ENCODE assay signal across 8 mouse cellular contexts in the genomic region with DNA sequence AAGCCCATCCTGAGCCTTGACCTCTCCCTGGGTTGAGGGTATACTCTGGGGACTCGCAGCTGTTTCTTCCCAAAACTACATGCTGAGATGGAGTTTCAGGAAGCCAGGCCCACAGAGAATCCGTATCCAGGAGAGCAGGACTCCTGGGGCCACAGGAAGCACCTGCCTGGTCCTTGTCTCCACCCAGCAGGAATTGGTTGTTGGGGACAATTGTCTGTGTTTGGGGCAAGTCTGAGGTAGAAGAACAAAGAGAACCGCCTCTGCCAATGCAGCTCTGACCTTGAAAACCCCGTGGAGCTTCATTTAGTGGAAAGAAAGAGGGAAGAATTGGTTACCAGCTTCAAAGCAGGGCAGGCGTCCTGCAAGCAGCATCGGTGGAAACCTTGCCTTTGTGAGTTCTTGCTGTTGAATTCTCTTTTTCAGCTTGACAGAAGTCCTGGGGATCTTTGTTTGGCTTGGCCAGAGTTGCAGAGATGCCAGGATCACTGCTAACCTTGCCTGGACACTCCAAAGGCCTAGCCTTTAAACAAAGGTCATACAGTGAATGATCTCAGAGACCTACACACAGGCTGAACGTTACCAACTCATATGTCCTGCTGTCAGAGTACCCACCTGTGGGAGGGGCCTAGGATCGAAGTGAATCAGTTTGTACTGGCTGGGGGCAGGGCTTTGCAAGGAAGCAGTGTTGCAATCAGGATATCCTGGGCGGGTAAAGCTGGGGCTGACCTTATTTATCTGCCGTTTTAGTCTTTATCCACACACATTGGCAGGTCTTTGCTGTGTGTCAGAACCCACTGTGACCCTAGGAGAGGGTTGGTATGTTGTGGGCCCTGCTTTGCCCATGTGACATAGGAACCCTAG.
DNase-seq lines count a peak whose midpoint lies in the region; ATAC-seq and TF ChIP-seq lines count a peak whose summit lies in the region.

No protein-coding gene starts in this region.

- no peak overlapping the region for H3K9ac ChIP-seq in MEL (ENCODE audit: control insufficient read depth, low read depth, low read length, poor library complexity, severe bottlenecking)
- 0 out of 2 replicates have a peak overlapping the region, but pooled peaks have one; percentile 27 for H3K9ac ChIP-seq in embryonic facial prominence, embryonic 13.5 days
- no peak overlapping the region for H3K9ac ChIP-seq in intestine, embryonic 16.5 days (ENCODE audit: low read depth, low read length)

- H3K4me3 ChIP-seq in MEL (ENCODE audit: control insufficient read depth in 1 of 2, insufficient read depth in 1 of 2, low read depth in 2 of 2, low read length in 2 of 2), result no peak overlapping the region
- no peak overlapping the region for H3K4me3 ChIP-seq in embryonic facial prominence, embryonic 13.5 days
- no peak overlapping the region for H3K4me3 ChIP-seq in intestine, embryonic 16.5 days (ENCODE audit: low read length)
- H3K4me3 ChIP-seq in thymus, adult 2 months (ENCODE audit: control insufficient read depth, insufficient read depth, low read length), result no peak overlapping the region

- H3K27ac ChIP-seq in MEL (ENCODE audit: control insufficient read depth, low read depth, low read length), result no peak overlapping the region
- H3K27ac ChIP-seq in embryonic facial prominence, embryonic 13.5 days, result peak overlapping the region; percentile 90
- H3K27ac ChIP-seq in intestine, embryonic 16.5 days (ENCODE audit: low read length), result peak overlapping the region; percentile 68
- H3K27ac ChIP-seq in thymus, adult 2 months (ENCODE audit: control insufficient read depth, insufficient read depth, low read length), result no peak overlapping the region

- WGBS in embryonic facial prominence, embryonic 13.5 days, result 32% methylated on average over 10 of the region's 10 CpGs
- WGBS in intestine, embryonic 16.5 days, result 27% methylated on average over 10 of the region's 10 CpGs
- 23% methylated on average over 10 of the region's 10 CpGs for WGBS in thymus, adult 2 months

- no peak for TF ChIP-seq POLR2A in MEL (IDR thresholded peaks at IDR 0.05; ENCODE audit: control insufficient read depth in 1 of 2, insufficient read depth in 1 of 2, low read depth in 1 of 2, low read length in 2 of 2, poor library complexity in 1 of 2)
- no peak for TF ChIP-seq POLR2A in thymus, adult 2 months (IDR thresholded peaks at IDR 0.05; ENCODE audit: control insufficient read depth, extremely low read depth, insufficient read depth, low read length, poor library complexity)

- DNase-seq in A20 (ENCODE audit: low read depth, low spot score) (peak; percentile 21), MEL (ENCODE audit: low read depth, low spot score) (peak; percentile 43)
- DNase-seq in lung, adult 18-20 months, result peak; percentile 82 to 88
- peak; percentile 35 for DNase-seq in thymus, adult 2 months
- no peak for DNase-seq in ovary, postnatal 14 days (ENCODE audit: low spot score)
- DNase-seq in left cerebral cortex, adult 9 months (ENCODE audit: low spot score in 2 of 2), result no peak

- 0 out of 4 replicates have a peak, but pooled peaks cover 0 to 2% of the 10 kb centered on the region in 2 experiments for H3K36me3 ChIP-seq in MEL (ENCODE audit: control insufficient read depth in 1 of 2, insufficient read depth in 2 of 2, low read length in 2 of 2)
- 0 out of 2 replicates have a peak, but pooled peaks cover 8% of the 10 kb centered on the region for H3K36me3 ChIP-seq in embryonic facial prominence, embryonic 13.5 days
- H3K36me3 ChIP-seq in intestine, embryonic 16.5 days (ENCODE audit: control insufficient read depth, insufficient read depth, low read length), result no peaks in the 10 kb centered on the region
- H3K36me3 ChIP-seq in thymus, adult 2 months (ENCODE audit: control insufficient read depth, insufficient read depth, low read length), result no peaks in the 10 kb centered on the region

- TF ChIP-seq CTCF in MEL (IDR thresholded peaks at IDR 0.05 in 2 of 3, conservative IDR thresholded peaks at IDR 0.05 in 1 of 3; ENCODE audit: control insufficient read depth in 1 of 3, insufficient read depth in 1 of 3, low read depth in 2 of 3, low read length in 3 of 3, poor library complexity in 1 of 3, severe bottlenecking in 1 of 3), result no peak
- no peak for TF ChIP-seq CTCF in thymus, adult 2 months (IDR thresholded peaks at IDR 0.05; ENCODE audit: borderline replicate concordance, control insufficient read depth, extremely low read depth, insufficient read depth, low read length, poor library complexity)

- TF ChIP-seq RAD21 in MEL (IDR thresholded peaks at IDR 0.05; ENCODE audit: low read depth, low read length), result no peak

- H3K4me2 ChIP-seq in embryonic facial prominence, embryonic 13.5 days, result no peak overlapping the region
- H3K4me2 ChIP-seq in intestine, embryonic 16.5 days (ENCODE audit: low read depth, low read length), result no peak overlapping the region

- peak; percentile 27 to 30; a peak in 2 of 4 replicates for TF ChIP-seq EP300 in MEL (IDR thresholded peaks at IDR 0.05; ENCODE audit: low read depth in 1 of 2, low read length in 2 of 2)

- 0 out of 4 replicates have a peak, but pooled peaks cover 0 to 2% of the 10 kb centered on the region in 2 experiments for H3K27me3 ChIP-seq in MEL (ENCODE audit: control insufficient read depth in 1 of 2, insufficient read depth in 2 of 2, low read length in 2 of 2)
- no peaks in the 10 kb centered on the region for H3K27me3 ChIP-seq in embryonic facial prominence, embryonic 13.5 days
- H3K27me3 ChIP-seq in intestine, embryonic 16.5 days (replicated peaks; ENCODE audit: control insufficient read depth, insufficient read depth, low read length), result no peaks in the 10 kb centered on the region
- no peaks in the 10 kb centered on the region for H3K27me3 ChIP-seq in thymus, adult 2 months (ENCODE audit: control insufficient read depth, insufficient read depth, low read length)

- H3K79me2 ChIP-seq in MEL (ENCODE audit: control insufficient read depth, insufficient read depth, low read length, poor library complexity), result no peaks in the 10 kb centered on the region

- no peaks in the 10 kb centered on the region for H3K9me3 ChIP-seq in MEL (replicated peaks; ENCODE audit: insufficient read depth, low read length)
- no peaks in the 10 kb centered on the region for H3K9me3 ChIP-seq in embryonic facial prominence, embryonic 13.5 days
- H3K9me3 ChIP-seq in intestine, embryonic 16.5 days (ENCODE audit: control insufficient read depth, low read length), result no peaks in the 10 kb centered on the region

- H3K4me1 ChIP-seq in MEL (ENCODE audit: control insufficient read depth in 1 of 2, insufficient read depth in 2 of 2, low read length in 2 of 2), result peaks cover 0 to 11% of the 10 kb centered on the region in 2 experiments; a peak in 2 of 4 replicates
- H3K4me1 ChIP-seq in embryonic facial prominence, embryonic 13.5 days, result peaks cover 97% of the 10 kb centered on the region
- peaks cover 90% of the 10 kb centered on the region for H3K4me1 ChIP-seq in intestine, embryonic 16.5 days (ENCODE audit: control insufficient read depth, insufficient read depth, low read length)
- H3K4me1 ChIP-seq in thymus, adult 2 months (replicated peaks; ENCODE audit: control insufficient read depth, insufficient read depth, low read length), result peaks cover 28% of the 10 kb centered on the region

- no peak for ATAC-seq in embryonic facial prominence, embryonic 13.5 days (ENCODE audit: insufficient number of reproducible peaks, insufficient read depth, low FRiP score, low TSS enrichment, low read depth)
- peak; percentile 72 for ATAC-seq in intestine, embryonic 16.5 days

TF ChIP-seq in MEL, 35 proteins besides CTCF, POLR2A, EP300 and RAD21:
- TF ChIP-seq TBP (IDR thresholded peaks at IDR 0.05; ENCODE audit: low read depth, low read length), result no peak
- no peak for TF ChIP-seq ZMIZ1 (IDR thresholded peaks at IDR 0.05; ENCODE audit: low read depth, low read length)
- no peak for TF ChIP-seq SMC3 (IDR thresholded peaks at IDR 0.05; ENCODE audit: low read depth, low read length)
- no peak for TF ChIP-seq MAX (IDR thresholded peaks at IDR 0.05; ENCODE audit: low read length)
- TF ChIP-seq CHD2 (IDR thresholded peaks at IDR 0.05; ENCODE audit: low read length), result no peak
- TF ChIP-seq HCFC1 (IDR thresholded peaks at IDR 0.05; ENCODE audit: low read depth, low read length), result no peak
- no peak for TF ChIP-seq E2F4 (IDR thresholded peaks at IDR 0.05; ENCODE audit: borderline replicate concordance, low read depth, low read length)
- no peak for TF ChIP-seq TCF12 (IDR thresholded peaks at IDR 0.05; ENCODE audit: low read depth, low read length)
- TF ChIP-seq KAT2A (conservative IDR thresholded peaks at IDR 0.05; ENCODE audit: low read depth, low read length), result no peak
- TF ChIP-seq GATA1 (IDR thresholded peaks at IDR 0.05; ENCODE audit: low read depth, low read length), result no peak
- TF ChIP-seq MYB (IDR thresholded peaks at IDR 0.05; ENCODE audit: low read depth, low read length), result no peak
- no peak for TF ChIP-seq JUND (IDR thresholded peaks at IDR 0.05; ENCODE audit: low read depth, low read length)
- no peak for TF ChIP-seq POLR2AphosphoS5 (IDR thresholded peaks at IDR 0.05; ENCODE audit: borderline replicate concordance, low read depth, low read length)
- no peak for TF ChIP-seq ZC3H11A (IDR thresholded peaks at IDR 0.05; ENCODE audit: low read depth, low read length)
- TF ChIP-seq GABPA (IDR thresholded peaks at IDR 0.05; ENCODE audit: low read depth, low read length), result no peak
- TF ChIP-seq RCOR1 (IDR thresholded peaks at IDR 0.05; ENCODE audit: low read depth, low read length), result no peak
- TF ChIP-seq MXI1 (IDR thresholded peaks at IDR 0.05; ENCODE audit: low read depth, low read length), result no peak

Comparison
In these comparisons a context has a peak if more than half of its experiments do, and no peak if none do; other contexts are left out.
1. DNase-seq: peak in A20 (single experiment), MEL (single experiment), lung, adult 18-20 months (2 of 2) and thymus, adult 2 months (single experiment); none in ovary, postnatal 14 days (single experiment) and left cerebral cortex, adult 9 months (0 of 2).
2. H3K27ac ChIP-seq: peak in embryonic facial prominence, embryonic 13.5 days (single experiment) and intestine, embryonic 16.5 days (single experiment); none in MEL (single experiment) and thymus, adult 2 months (single experiment).